Mouse (Mus musculus) sigmoid colon, adult 10 weeks (tissue): ENCODE measurements around the gene Myl6. TPM values are rescaled to one million over a fixed set of nuclear protein-coding genes. Genes with fewer than 3 reads are reported as not detected.

Source experiments
- polyA plus RNA-seq: library from polyadenylated mRNA; stranded (reverse); fragments of 350-450 nt; fragmentation: Illumina TruSeq; extraction: RNeasy Lipid Tissue Mini Kit (QIAGEN cat#74804); gene quantifications from one replicate; pipeline ENCODE4 v1.2.3, GENCODE M21; 2014; ENCODE audit warnings: low read depth, low replicate concordance

Myl6 gene
- 157 TPM for polyA plus RNA-seq

DNA sequence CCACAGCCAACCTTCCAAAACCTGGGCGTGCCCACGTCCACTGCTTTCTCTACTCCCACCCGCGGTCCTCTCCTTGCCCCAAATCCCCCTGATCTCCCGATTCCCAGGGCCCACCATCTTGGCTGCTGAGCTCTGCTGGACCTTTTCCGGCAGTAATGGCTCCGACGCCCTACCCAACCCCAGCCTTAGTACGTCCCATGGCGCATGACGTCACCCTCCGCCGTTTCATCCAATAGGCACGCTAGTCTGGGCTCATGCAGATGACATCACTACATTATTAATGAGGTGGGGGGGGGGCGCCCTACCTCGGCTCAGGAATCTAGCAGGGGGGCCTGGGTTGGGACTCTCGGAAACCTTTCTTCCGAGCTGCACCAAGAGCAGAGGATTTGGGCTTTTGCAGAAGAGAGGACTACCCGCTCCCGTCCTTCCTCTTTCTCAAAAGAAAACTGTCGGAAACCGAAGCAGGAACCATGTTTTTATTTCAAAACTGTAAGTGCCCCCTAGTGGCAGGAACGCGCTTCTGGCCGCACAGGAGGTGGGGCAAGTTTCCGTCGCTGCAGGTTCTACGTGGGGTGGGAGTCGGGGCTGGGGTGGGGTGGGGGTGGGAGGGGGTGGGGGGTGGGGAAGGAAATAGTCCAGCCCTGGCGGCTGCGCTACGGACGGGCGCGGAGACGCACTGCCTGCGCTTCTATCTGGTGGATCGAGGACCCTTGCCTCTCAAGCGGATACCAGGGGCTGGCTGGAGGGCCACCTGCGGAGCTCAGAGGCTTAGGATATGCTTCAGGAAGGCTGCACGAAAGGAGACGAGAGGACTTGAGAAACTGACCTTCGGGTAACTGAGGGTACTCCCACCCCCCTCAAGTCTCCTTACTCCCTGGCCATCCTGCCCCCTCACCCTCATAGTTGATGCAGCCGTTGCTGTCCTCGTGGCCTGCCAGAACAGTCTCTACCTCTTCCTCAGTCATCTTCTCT, at the start of gene Myl6:
TSS of gene Myl6 (minus strand) at position 451 of the 972 bp plus-strand sequence.

DNA sequence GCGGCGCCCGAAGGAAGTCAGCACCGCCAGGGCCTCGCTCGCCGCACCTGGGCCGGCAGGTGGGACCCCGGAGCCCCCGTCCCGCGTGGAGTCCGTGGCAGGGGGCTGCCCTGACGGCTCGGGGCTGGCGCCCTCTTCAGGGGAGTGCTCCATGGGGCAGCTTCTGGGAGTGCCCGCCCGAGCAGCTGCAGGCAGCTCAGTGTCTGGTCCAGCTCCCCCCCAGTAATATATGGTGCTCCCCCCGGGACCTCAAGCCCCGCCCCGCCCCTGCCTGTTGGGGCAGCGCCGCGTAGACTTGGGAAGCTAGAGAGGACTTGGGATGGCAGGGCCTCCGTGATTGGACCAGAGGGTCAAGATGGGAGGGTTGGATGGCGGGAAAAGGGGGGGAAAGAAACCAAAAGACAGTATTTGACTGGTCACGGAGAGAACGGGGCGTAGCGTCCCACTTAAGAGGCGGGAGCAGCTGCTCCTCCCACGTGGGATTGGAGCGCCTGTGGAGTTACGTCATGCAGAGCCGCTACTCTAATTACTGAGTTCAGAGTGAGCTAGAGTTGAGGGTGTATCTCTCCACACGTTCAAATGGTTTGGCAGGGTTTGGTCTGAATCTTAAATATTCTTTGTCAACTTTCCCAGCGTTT, 31.8 kb upstream of the Myl6 start, which contains the start of gene Esyt1:
TSS of gene Esyt1 (minus strand) at position 201 of the 638 bp plus-strand sequence.

DNA sequence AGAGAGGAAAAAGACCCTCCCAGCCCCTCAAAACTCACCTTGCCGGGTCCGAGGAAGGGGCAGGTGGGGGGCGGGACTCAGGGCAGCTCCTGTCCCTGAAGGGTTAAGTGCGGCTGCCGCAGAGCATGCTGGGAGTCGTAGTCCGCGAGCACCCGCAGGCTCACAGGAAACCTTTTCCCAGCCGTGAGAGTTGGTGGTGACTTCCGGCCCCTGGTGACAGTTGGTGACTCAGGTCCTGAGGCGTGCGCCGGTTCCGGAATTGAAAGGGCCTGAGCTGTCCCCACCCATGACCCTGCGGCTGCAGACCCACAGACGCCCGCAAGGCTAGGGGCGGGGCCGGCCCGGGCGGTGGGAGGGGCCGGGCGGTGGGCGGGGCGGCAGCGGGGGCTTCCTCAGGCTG, 4.6 kb upstream of the Myl6 start, which contains the start of gene Myl6b:
TSS of gene Myl6b (minus strand) at position 96 of the 400 bp plus-strand sequence.

DNA sequence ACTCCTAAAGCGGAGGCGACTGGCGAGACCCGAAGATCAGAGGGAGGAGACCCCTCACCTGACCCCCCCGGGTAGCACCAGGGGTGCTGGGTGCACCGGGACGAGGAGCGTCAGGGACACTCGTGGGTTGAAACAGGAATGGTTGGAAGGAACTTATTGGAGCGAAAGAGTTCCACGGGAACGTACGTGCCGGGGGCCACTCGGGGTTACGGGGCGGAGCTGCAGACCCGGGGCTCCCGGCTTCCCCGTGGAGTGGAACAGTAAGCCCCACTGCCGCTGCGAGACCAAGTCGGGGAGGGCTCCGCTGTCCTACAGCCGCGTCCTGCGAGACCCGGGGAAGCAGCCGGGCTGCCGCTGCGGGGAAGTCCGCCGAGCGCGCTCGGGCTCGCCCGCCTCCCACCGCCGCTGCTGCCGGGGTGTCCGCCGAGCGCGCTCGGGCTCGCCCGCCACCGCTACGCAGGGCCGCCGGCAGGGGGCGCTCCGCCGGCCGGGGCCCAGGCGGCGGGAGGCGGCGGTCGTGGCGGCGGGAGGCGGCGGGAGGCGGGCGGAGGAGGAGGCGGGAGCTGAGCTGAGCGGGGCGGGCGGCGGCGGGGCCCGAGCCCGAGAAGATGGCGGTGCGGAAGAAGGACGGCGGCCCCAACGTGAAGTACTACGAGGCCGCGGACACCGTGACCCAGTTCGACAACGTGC, 35.1 kb downstream of the Myl6 start, which contains the start of gene Smarcc2:
TSS of gene Smarcc2 (plus strand) at position 530 of the 690 bp plus-strand sequence.

Other genes with a start within 250 kb of the Myl6 start
- not detected for gene Apon, start 240.0 kb downstream of the Myl6 start, polyA plus RNA-seq
- not detected for gene Apof, start 225.5 kb downstream of the Myl6 start, polyA plus RNA-seq
- 13.9 TPM for gene Stat2, start 223.6 kb downstream of the Myl6 start, polyA plus RNA-seq
- 0.76 TPM for gene Il23a, start 195.4 kb downstream of the Myl6 start, polyA plus RNA-seq
- 14.1 TPM for gene Pan2, start 190.8 kb downstream of the Myl6 start, polyA plus RNA-seq
- gene Cnpy2, start 171.7 kb downstream of the Myl6 start, polyA plus RNA-seq = 43.5 TPM
- 251 TPM for gene Cs, start 156.4 kb downstream of the Myl6 start, polyA plus RNA-seq
- 14.8 TPM for gene Coq10a, start 125.1 kb downstream of the Myl6 start, polyA plus RNA-seq
- 13.2 TPM for gene Ankrd52, start 117.0 kb downstream of the Myl6 start, polyA plus RNA-seq
- gene Slc39a5, start 92.9 kb downstream of the Myl6 start, polyA plus RNA-seq = 1.5 TPM
- 19.9 TPM for gene Nabp2, start 82.7 kb downstream of the Myl6 start, polyA plus RNA-seq
- gene Rnf41, start 82.5 kb downstream of the Myl6 start, polyA plus RNA-seq = 8.2 TPM
- gene Smarcc2, start 34.9 kb downstream of the Myl6 start, polyA plus RNA-seq = 52.5 TPM
- gene Myl6b, start 4.5 kb upstream of the Myl6 start, polyA plus RNA-seq = not detected
- 6.7 TPM for gene Esyt1, start 31.7 kb upstream of the Myl6 start, polyA plus RNA-seq
- 1.0 TPM for gene Zc3h10, start 53.6 kb upstream of the Myl6 start, polyA plus RNA-seq
- gene Rpl41, start 55.2 kb upstream of the Myl6 start, polyA plus RNA-seq = 31.9 TPM
- gene Pa2g4, start 71.8 kb upstream of the Myl6 start, polyA plus RNA-seq = 83.2 TPM
- 177 TPM for gene Erbb3, start 95.5 kb upstream of the Myl6 start, polyA plus RNA-seq
- 10.0 TPM for gene Rps26, start 132.6 kb upstream of the Myl6 start, polyA plus RNA-seq
- gene Ikzf4, start 151.8 kb upstream of the Myl6 start, polyA plus RNA-seq = 0.60 TPM
- 5.9 TPM for gene Suox, start 179.9 kb upstream of the Myl6 start, polyA plus RNA-seq
- gene Rab5b, start 202.1 kb upstream of the Myl6 start, polyA plus RNA-seq = 100 TPM
- gene Pmel, start 210.1 kb upstream of the Myl6 start, polyA plus RNA-seq = not detected
- gene Cdk2, start 210.9 kb upstream of the Myl6 start, polyA plus RNA-seq = 21.9 TPM